Mouse (Mus musculus) MEL (cell line): ENCODE results near the gene Eef1a1. TPM values are rescaled to one million over a fixed set of nuclear protein-coding genes. Genes with fewer than 3 reads are reported as not detected.
"Not testable (repeated sequence)": the region's sequence is repeated elsewhere in the genome, so short reads cannot be mapped to it uniquely, and the experiment has no call there.

ENCODE experiments used
- DNase-seq: peaks from one replicate; pipeline ENCODE4 v3.0.0; 2011; ENCODE audit warnings: low read depth, low spot score
- H3K27ac ChIP-seq: 2 replicates; pipeline ENCODE4 v1.5.1; 2012; ENCODE audit warnings: low read depth, mild to moderate bottlenecking, control low read depth, low read length, moderate library complexity; ENCODE audit not compliant: control insufficient read depth
- H3K27me3 ChIP-seq, 2 experiments: fragments of 150-350 bp in 1 of 2; sonication (generic) in 1 of 2; 2 replicates each; pipeline ENCODE4 v1.6.1; 2012; ENCODE audit warnings: low read length in 2 of 2, mild to moderate bottlenecking in 2 of 2, improper control_type of control experiment in 1 of 2, moderate library complexity in 1 of 2; ENCODE audit not compliant: insufficient read depth in 2 of 2, control insufficient read depth in 1 of 2
- H3K36me3 ChIP-seq, 2 experiments: 2 replicates each; pipeline ENCODE4 v1.6.1; 2012 to 2014; ENCODE audit warnings: low read length in 2 of 2, improper control_type of control experiment in 1 of 2, inconsistent platforms in 1 of 2, mild to moderate bottlenecking in 1 of 2; ENCODE audit not compliant: insufficient read depth in 2 of 2, control insufficient read depth in 1 of 2
- H3K4me1 ChIP-seq, 2 experiments: fragments of 150-350 bp in 1 of 2; sonication (generic) in 1 of 2; 2 replicates each; pipeline ENCODE4 v1.6.1; 2012; ENCODE audit warnings: low read length in 2 of 2, improper control_type of control experiment in 1 of 2, mild to moderate bottlenecking in 1 of 2; ENCODE audit not compliant: insufficient read depth in 2 of 2, control insufficient read depth in 1 of 2
- H3K4me3 ChIP-seq, 2 experiments: fragments of 150-350 bp in 1 of 2; sonication (generic) in 1 of 2; 2 replicates each; pipeline ENCODE4 v1.5.1; 2012; ENCODE audit warnings: low read depth in 2 of 2, low read length in 2 of 2, mild to moderate bottlenecking in 2 of 2, moderate library complexity in 2 of 2, control low read depth in 1 of 2, improper control_type of control experiment in 1 of 2; ENCODE audit not compliant: control insufficient read depth in 1 of 2, insufficient read depth in 1 of 2
- H3K79me2 ChIP-seq: 2 replicates; pipeline ENCODE4 v1.6.1; 2012; ENCODE audit warnings: mild to moderate bottlenecking, low read length, moderate library complexity; ENCODE audit not compliant: control insufficient read depth, poor library complexity, insufficient read depth
- H3K9ac ChIP-seq: 2 replicates; pipeline ENCODE4 v1.6.1; 2012; ENCODE audit warnings: low read depth, mild to moderate bottlenecking, control low read depth, low read length, moderate library complexity; ENCODE audit not compliant: control insufficient read depth, poor library complexity, severe bottlenecking
- H3K9me3 ChIP-seq: fragments of 150-350 bp; sonication (generic); replicated peaks from 2 replicates; pipeline ENCODE4 v1.6.1; 2012; ENCODE audit warnings: mild to moderate bottlenecking, low read length, improper control_type of control experiment, moderate library complexity; ENCODE audit not compliant: insufficient read depth
- BHLHE40 ChIP-seq: IDR thresholded peaks from 2 replicates; pipeline ENCODE4 v1.6.1; 2012; ENCODE audit warnings: low read depth, mild to moderate bottlenecking, inconsistent platforms, low read length, improper control_type of control experiment, borderline replicate concordance
- CHD1 ChIP-seq: IDR thresholded peaks from 2 replicates; pipeline ENCODE4 v1.6.1; 2012; ENCODE audit warnings: low read depth, mild to moderate bottlenecking, inconsistent platforms, low read length, improper control_type of control experiment
- CHD2 ChIP-seq: IDR thresholded peaks from 2 replicates; pipeline ENCODE4 v1.6.1; 2011; ENCODE audit warnings: low read length, improper control_type of control experiment
- CTCF ChIP-seq, 3 experiments: IDR thresholded peaks in 2 of 3; conservative IDR thresholded peaks in 1 of 3; 2 replicates each; pipeline ENCODE4 v1.5.1; 2011 to 2012; ENCODE audit warnings: low read length in 3 of 3, low read depth in 2 of 3, mild to moderate bottlenecking in 2 of 3, improper control_type of control experiment in 1 of 3, inconsistent platforms in 1 of 3, mixed read lengths in 1 of 3, moderate library complexity in 1 of 3; ENCODE audit not compliant: control insufficient read depth in 1 of 3, insufficient read depth in 1 of 3, poor library complexity in 1 of 3, severe bottlenecking in 1 of 3
- E2F4 ChIP-seq: IDR thresholded peaks from 2 replicates; pipeline ENCODE4 v1.6.1; 2011; ENCODE audit warnings: low read depth, low read length, improper control_type of control experiment, borderline replicate concordance
- EP300 ChIP-seq, 2 experiments: IDR thresholded peaks; 2 replicates each; pipeline ENCODE4 v1.6.1; 2011; ENCODE audit warnings: improper control_type of control experiment in 2 of 2, low read length in 2 of 2, low read depth in 1 of 2, mild to moderate bottlenecking in 1 of 2
- ETS1 ChIP-seq: IDR thresholded peaks from 2 replicates; pipeline ENCODE4 v1.6.1; 2012; ENCODE audit warnings: low read depth, mild to moderate bottlenecking, inconsistent platforms, low read length, improper control_type of control experiment, moderate library complexity
- GABPA ChIP-seq: IDR thresholded peaks from 2 replicates; pipeline ENCODE4 v1.6.1; 2012; ENCODE audit warnings: low read depth, mild to moderate bottlenecking, inconsistent platforms, low read length, improper control_type of control experiment, moderate library complexity
- HCFC1 ChIP-seq: IDR thresholded peaks from 2 replicates; pipeline ENCODE4 v1.6.1; 2012; ENCODE audit warnings: low read depth, mild to moderate bottlenecking, inconsistent platforms, low read length, improper control_type of control experiment, moderate library complexity
- KAT2A ChIP-seq: conservative IDR thresholded peaks from 2 replicates; pipeline ENCODE4 v1.6.1; 2012; ENCODE audit warnings: low read depth, low read length, improper control_type of control experiment, inconsistent platforms
- MAFK ChIP-seq: IDR thresholded peaks from 2 replicates; pipeline ENCODE4 v1.6.1; 2011; ENCODE audit warnings: low read depth, mild to moderate bottlenecking, low read length, improper control_type of control experiment, borderline replicate concordance
- MAX ChIP-seq: IDR thresholded peaks from 2 replicates; pipeline ENCODE4 v1.6.1; 2011; ENCODE audit warnings: low read length, improper control_type of control experiment
- MXI1 ChIP-seq: IDR thresholded peaks from 2 replicates; pipeline ENCODE4 v1.6.1; 2011; ENCODE audit warnings: mild to moderate bottlenecking, low read depth, low read length, improper control_type of control experiment
- NELFE ChIP-seq: IDR thresholded peaks from 2 replicates; pipeline ENCODE4 v1.6.1; 2011; ENCODE audit warnings: low read depth, low read length, improper control_type of control experiment
- NRF1 ChIP-seq: IDR thresholded peaks from 2 replicates; pipeline ENCODE4 v1.6.1; 2014; ENCODE audit warnings: low read depth, mild to moderate bottlenecking, inconsistent platforms, low read length, improper control_type of control experiment, moderate library complexity; ENCODE audit not compliant: poor library complexity, insufficient read depth, severe bottlenecking
- POLR2A ChIP-seq, 2 experiments: IDR thresholded peaks; 2 replicates each; pipeline ENCODE4 v1.6.1; 2011 to 2012; ENCODE audit warnings: low read length in 2 of 2, mild to moderate bottlenecking in 2 of 2, control low read depth in 1 of 2, improper control_type of control experiment in 1 of 2, low read depth in 1 of 2, moderate library complexity in 1 of 2; ENCODE audit not compliant: control insufficient read depth in 1 of 2, insufficient read depth in 1 of 2, poor library complexity in 1 of 2
- RAD21 ChIP-seq: IDR thresholded peaks from 2 replicates; pipeline ENCODE4 v1.6.1; 2011; ENCODE audit warnings: mild to moderate bottlenecking, low read depth, low read length, improper control_type of control experiment
- SMC3 ChIP-seq: IDR thresholded peaks from 2 replicates; pipeline ENCODE4 v1.6.1; 2011; ENCODE audit warnings: low read depth, low read length, improper control_type of control experiment
- TBP ChIP-seq: IDR thresholded peaks from 2 replicates; pipeline ENCODE4 v1.8.0; 2011; ENCODE audit warnings: low read depth, low read length, improper control_type of control experiment
- TCF12 ChIP-seq: IDR thresholded peaks from 2 replicates; pipeline ENCODE4 v1.6.1; 2014; ENCODE audit warnings: low read depth, mild to moderate bottlenecking, inconsistent platforms, low read length, improper control_type of control experiment, moderate library complexity
- UBTF ChIP-seq: IDR thresholded peaks from 2 replicates; pipeline ENCODE4 v1.6.1; 2012; ENCODE audit warnings: low read depth, mild to moderate bottlenecking, inconsistent platforms, low read length, improper control_type of control experiment, moderate library complexity, borderline replicate concordance; ENCODE audit not compliant: insufficient read depth
- USF1 ChIP-seq: IDR thresholded peaks from 2 replicates; pipeline ENCODE4 v1.6.1; 2014; ENCODE audit warnings: low read depth, mild to moderate bottlenecking, inconsistent platforms, low read length, improper control_type of control experiment, moderate library complexity
- USF2 ChIP-seq, 2 experiments: IDR thresholded peaks; 2 replicates each; pipeline ENCODE4 v1.6.1; 2011 to 2012; ENCODE audit warnings: improper control_type of control experiment in 2 of 2, low read length in 2 of 2, borderline replicate concordance in 1 of 2, inconsistent platforms in 1 of 2, low read depth in 1 of 2, mild to moderate bottlenecking in 1 of 2; ENCODE audit not compliant: insufficient read depth in 1 of 2
- ZKSCAN1 ChIP-seq: IDR thresholded peaks from 2 replicates; pipeline ENCODE4 v1.6.1; 2012; ENCODE audit warnings: low read depth, mild to moderate bottlenecking, inconsistent platforms, low read length, improper control_type of control experiment, moderate library complexity
- ZMIZ1 ChIP-seq: IDR thresholded peaks from 2 replicates; pipeline ENCODE4 v1.6.1; 2012; ENCODE audit warnings: low read depth, mild to moderate bottlenecking, inconsistent platforms, low read length, improper control_type of control experiment, moderate library complexity
- ZNF384 ChIP-seq: IDR thresholded peaks from 2 replicates; pipeline ENCODE4 v1.6.1; 2012; ENCODE audit warnings: low read depth, mild to moderate bottlenecking, inconsistent platforms, low read length, improper control_type of control experiment
- polyA plus RNA-seq, 2 experiments: library from polyadenylated mRNA; stranded (reverse) in 1 of 2; unstranded in 1 of 2; fragments of >175 nt in 1 of 2; fragments of >200 nt in 1 of 2; gene quantifications; 2 replicates each; pipeline versions ENCODE4 v1.2.1 to v1.2.4; 2012; ENCODE audit warnings: low replicate concordance in 2 of 2, low read depth in 1 of 2; ENCODE audit not compliant: insufficient read length in 2 of 2, insufficient read depth in 1 of 2, missing spikeins in 1 of 2
- total RNA-seq: library from RNA; depleted of rRNA; stranded (reverse); fragments of 300-350 nt; gene quantifications from 2 replicates; pipeline ENCODE4 v1.2.3, GENCODE M21; 2012

The Eef1a1 gene
- total and polyA plus RNA-seq, 3 experiments, result 11,701 to 60,504 (median 13,182) TPM

DNA sequence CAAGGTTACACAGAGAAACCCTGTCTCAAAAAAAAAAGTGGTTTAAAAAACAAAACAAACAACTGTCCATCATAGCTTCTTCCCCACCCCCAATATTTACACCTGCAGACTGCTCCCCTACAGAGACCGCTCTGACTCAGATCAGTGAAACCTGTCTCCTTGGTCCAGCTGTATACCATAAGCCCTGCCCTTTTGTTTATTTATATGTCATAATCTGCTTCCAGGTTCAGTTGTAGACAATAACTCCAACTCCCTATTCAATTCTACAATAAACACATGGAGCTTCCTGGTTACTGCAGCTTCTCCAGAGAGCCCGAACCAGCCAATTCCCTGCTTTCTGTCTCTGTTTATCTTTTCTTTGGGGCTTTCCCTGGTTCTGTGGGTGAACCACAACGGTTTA lies 2.2 kb upstream of the Eef1a1 start:
- H3K79me2 ChIP-seq, result no peaks in the 10 kb centered on the region
- no peak for DNase-seq
- no peak overlapping the region for H3K9ac ChIP-seq
- no peaks in the 10 kb centered on the region for H3K36me3 ChIP-seq
- H3K9me3 ChIP-seq, result no peaks in the 10 kb centered on the region
- H3K4me3 ChIP-seq, result no peak overlapping the region
- H3K27ac ChIP-seq, result no peak overlapping the region
- H3K27me3 ChIP-seq, result peaks cover 11 to 12% of the 10 kb centered on the region in 2 experiments
- H3K4me1 ChIP-seq, result no peaks in the 10 kb centered on the region; a peak in 1 of 4 replicates
- TF ChIP-seq POLR2A (IDR thresholded peaks at IDR 0.05; ENCODE audit: control insufficient read depth in 1 of 2, insufficient read depth in 1 of 2, low read depth in 1 of 2, low read length in 2 of 2, poor library complexity in 1 of 2) (no peak), GABPA (no peak), BHLHE40 (no peak), TCF12 (no peak), SMC3 (no peak), MAX (no peak), TBP (no peak), NRF1 (no peak), EP300 (IDR thresholded peaks at IDR 0.05; ENCODE audit: low read depth in 1 of 2, low read length in 2 of 2) (no peak), CHD2 (no peak), NELFE (no peak), ZKSCAN1 (no peak), E2F4 (no peak), USF2 (IDR thresholded peaks at IDR 0.05; ENCODE audit: borderline replicate concordance in 1 of 2, insufficient read depth in 1 of 2, low read depth in 1 of 2, low read length in 2 of 2) (no peak), CHD1 (no peak), ZMIZ1 (no peak)

DNA sequence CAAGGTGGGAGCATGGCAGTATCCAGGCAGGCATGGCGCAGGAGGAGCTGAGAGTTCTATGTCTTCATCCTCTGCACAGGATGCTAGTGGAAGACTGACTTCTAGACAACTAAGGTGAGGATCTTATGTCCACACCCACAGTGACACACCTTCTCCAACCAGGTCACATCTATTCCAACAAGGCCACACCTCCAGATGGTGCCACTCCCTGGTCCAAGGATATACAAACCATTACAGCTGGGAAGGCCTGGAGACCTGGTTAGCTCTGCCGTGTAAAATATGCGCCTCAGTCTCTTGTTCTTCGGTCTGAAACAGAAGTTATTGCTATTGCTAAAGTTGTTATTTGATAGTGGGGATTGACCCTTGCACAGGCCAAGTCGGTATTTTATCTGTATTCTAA lies 930 bp downstream of the Eef1a1 start:
- H3K9ac ChIP-seq, DNase-seq, H3K79me2 ChIP-seq, H3K36me3 ChIP-seq, H3K4me3 ChIP-seq, H3K4me1 ChIP-seq, H3K9me3 ChIP-seq, H3K27ac ChIP-seq: not testable (repeated sequence)
- peaks cover 8 to 13% of the 10 kb centered on the region in 2 experiments for H3K27me3 ChIP-seq

DNA sequence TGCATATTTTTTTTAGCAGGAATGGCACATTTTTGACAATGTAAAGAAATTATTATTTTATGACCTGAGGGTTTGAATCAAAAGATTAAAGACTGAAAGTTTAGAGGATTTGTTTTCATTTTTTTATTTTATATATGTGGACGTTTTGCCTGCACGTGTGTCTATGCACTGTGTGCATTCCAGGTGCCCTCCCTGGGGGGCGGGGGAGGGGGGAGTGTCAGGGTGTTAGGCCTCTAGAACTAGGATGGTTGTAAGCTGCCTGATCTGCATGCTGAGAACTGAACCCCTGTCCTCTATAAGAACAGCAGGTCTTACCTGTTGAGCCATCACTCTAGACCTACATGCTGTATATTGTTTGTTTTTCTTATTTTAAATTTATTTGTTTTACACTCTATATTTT lies 4.3 kb downstream of the Eef1a1 start:
- peaks cover 0 to 3% of the 10 kb centered on the region in 2 experiments; a peak in 3 of 4 replicates for H3K4me1 ChIP-seq
- peaks cover 8 to 11% of the 10 kb centered on the region in 2 experiments for H3K27me3 ChIP-seq
- no peak overlapping the region for H3K4me3 ChIP-seq
- H3K27ac ChIP-seq, result no peak overlapping the region
- H3K9ac ChIP-seq, result no peak overlapping the region
- peaks cover 17% of the 10 kb centered on the region for H3K79me2 ChIP-seq
- no peaks in the 10 kb centered on the region for H3K9me3 ChIP-seq
- TF ChIP-seq HCFC1 (no peak), ZKSCAN1 (no peak), CHD2 (no peak), ZNF384 (no peak), MXI1 (no peak), KAT2A (no peak), MAFK (no peak), USF1 (no peak), E2F4 (no peak), CTCF (IDR thresholded peaks at IDR 0.05 in 2 of 3, conservative IDR thresholded peaks at IDR 0.05 in 1 of 3; ENCODE audit: control insufficient read depth in 1 of 3, insufficient read depth in 1 of 3, low read depth in 2 of 3, low read length in 3 of 3, poor library complexity in 1 of 3, severe bottlenecking in 1 of 3) (no peak), BHLHE40 (no peak), NRF1 (no peak), CHD1 (no peak), RAD21 (no peak), TBP (no peak), ETS1 (no peak), NELFE (no peak), UBTF (no peak)
- DNase-seq, result no peak
- H3K36me3 ChIP-seq, result peaks cover 3% of the 10 kb centered on the region in 2 experiments
